Mouse (Mus musculus): ENCODE measurements at regions not wholly inside any gene's neighbourhood (a gene's known extent, or its start where the extent isn't known, plus 50 kb on each side); places are given as distances from the start of the nearest gene placed in this dataset.
A peak's percentile ranks its signal among the peaks of the same experiment; 100 is the strongest.

GRCm38 (mm10) chr5:77464851-77465548 lies 57.2 kb upstream of the Igfbp7 start:
- H3K36me3 ChIP-seq (ENCODE audit: control insufficient read depth, insufficient read depth) = no peaks in the 10 kb centered on the region
- TF ChIP-seq MYOG (IDR thresholded peaks at IDR 0.05; ENCODE audit: control insufficient read depth, extremely low read depth, insufficient read length) (no peak), CEBPB (IDR thresholded peaks at IDR 0.05; ENCODE audit: low read depth) (no peak), CTCF (IDR thresholded peaks at IDR 0.05; ENCODE audit: control insufficient read depth, insufficient read depth, insufficient read length) (peak; percentile 27)
- H3K27me3 ChIP-seq (ENCODE audit: control insufficient read depth, insufficient read depth, insufficient read length) = no peaks in the 10 kb centered on the region
- H3K4me3 ChIP-seq (ENCODE audit: insufficient read depth, poor library complexity, severe bottlenecking) = no peak overlapping the region
- no peaks in the 10 kb centered on the region for H3K79me3 ChIP-seq (ENCODE audit: low read depth)
- H3K79me2 ChIP-seq (ENCODE audit: control insufficient read depth, insufficient read depth) = no peaks in the 10 kb centered on the region
- H3ac ChIP-seq (ENCODE audit: control insufficient read depth, insufficient read length, low read depth) = no peak overlapping the region

GRCm38 (mm10) chr5:77459896-77460717 lies 52.3 kb upstream of the Igfbp7 start:
- no peaks in the 10 kb centered on the region for H3K36me3 ChIP-seq (ENCODE audit: control insufficient read depth, insufficient read depth)
- no peaks in the 10 kb centered on the region for H3K79me2 ChIP-seq (ENCODE audit: control insufficient read depth, insufficient read depth)
- peak overlapping the region; percentile 62 for H3ac ChIP-seq (ENCODE audit: control insufficient read depth, insufficient read length, low read depth)
- no peaks in the 10 kb centered on the region for H3K27me3 ChIP-seq (ENCODE audit: control insufficient read depth, insufficient read depth, insufficient read length)
- H3K4me3 ChIP-seq (ENCODE audit: insufficient read depth, poor library complexity, severe bottlenecking) = peak overlapping the region; percentile 23
- no peaks in the 10 kb centered on the region for H3K79me3 ChIP-seq (ENCODE audit: low read depth)
- TF ChIP-seq CTCF (IDR thresholded peaks at IDR 0.05; ENCODE audit: control insufficient read depth, insufficient read depth, insufficient read length) (peak; percentile 94), USF1 (IDR thresholded peaks at IDR 0.05; ENCODE audit: low read depth) (no peak)
